Mouse (Mus musculus): ENCODE data around the gene Slc37a2.

GRCm38 (mm10) chr9:37232201-37233195, 23.0 kb downstream of the Slc37a2 start:
- no peak for TF ChIP-seq EP300 (IDR thresholded peaks at IDR 0.05)
- TF ChIP-seq CTCF (IDR thresholded peaks at IDR 0.05), result no peak

Measured in lung, postnatal 0 days (tissue).